Mouse (Mus musculus) adrenal gland, postnatal 4 days (tissue): ENCODE data around the gene Efemp1. TPM values are rescaled to one million over a fixed set of nuclear protein-coding genes. Genes with fewer than 3 reads are reported as not detected.

Experiments
- DNase-seq, 2 experiments: peaks; one replicate each; pipeline ENCODE4 v3.0.0; 2021 to 2022; ENCODE audit warnings: low spot score in 2 of 2, mixed read lengths in 2 of 2
- long read RNA-seq, 2 experiments: library from polyadenylated mRNA; stranded (forward); transcript quantifications; one replicate each; pipeline ENCODE4 v2.0.0; 2021
- total RNA-seq, 2 experiments: library from RNA; stranded (reverse); gene quantifications; 2 replicates each; pipeline ENCODE4 v1.2.3; 2021

Gene Efemp1
- 10 to 100 TPM; 14.4 to 15.4 TPM for total RNA-seq
- long read RNA-seq, experiment 1, partial matches to known transcripts: 4 of 10 reads
- long read RNA-seq, experiment 1, other reads (novel, unspliced or antisense): 3 of 10 reads
- long read RNA-seq, experiment 2, transcript Efemp1-201 (11 exons, 2,037 nt): major isoform, 13 of 14 reads
- long read RNA-seq, experiment 2, partial matches to known transcripts: 1 of 14 reads
- long read RNA-seq, experiment 2, other reads (novel, unspliced or antisense): 0 of 14 reads

GRCm38 (mm10) chr11:28853102-28853800 lies at the start of gene Efemp1:
Efemp1 (plus strand) TSS chr11:28853204.
- no peak for DNase-seq

DNA sequence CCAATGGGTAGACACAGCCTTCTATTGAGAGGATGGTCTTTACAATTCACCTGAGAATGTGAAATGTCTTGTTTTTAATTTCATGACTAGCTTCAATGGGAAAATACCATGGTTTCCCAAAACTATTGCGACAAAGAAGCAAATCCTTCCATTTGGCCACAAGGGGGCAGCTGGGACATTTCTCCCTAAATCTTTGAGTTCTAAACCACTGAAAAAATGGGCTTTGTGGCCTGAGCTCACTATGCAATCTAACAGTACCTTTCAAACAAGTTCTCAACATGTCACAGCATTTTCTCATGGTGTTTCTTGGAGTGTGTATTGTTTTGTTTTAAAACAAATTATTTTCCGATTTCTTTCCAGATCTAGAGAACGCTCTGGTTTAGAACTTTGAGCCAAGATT lies 44.3 kb upstream of the Efemp1 start:
- no peak for DNase-seq

GRCm38 (mm10) chr11:28811874-28812273 lies 41.1 kb upstream of the Efemp1 start:
- DNase-seq: no peak

GRCm38 (mm10) chr11:28812564-28812963 lies 40.4 kb upstream of the Efemp1 start:
- DNase-seq: no peak

DNA sequence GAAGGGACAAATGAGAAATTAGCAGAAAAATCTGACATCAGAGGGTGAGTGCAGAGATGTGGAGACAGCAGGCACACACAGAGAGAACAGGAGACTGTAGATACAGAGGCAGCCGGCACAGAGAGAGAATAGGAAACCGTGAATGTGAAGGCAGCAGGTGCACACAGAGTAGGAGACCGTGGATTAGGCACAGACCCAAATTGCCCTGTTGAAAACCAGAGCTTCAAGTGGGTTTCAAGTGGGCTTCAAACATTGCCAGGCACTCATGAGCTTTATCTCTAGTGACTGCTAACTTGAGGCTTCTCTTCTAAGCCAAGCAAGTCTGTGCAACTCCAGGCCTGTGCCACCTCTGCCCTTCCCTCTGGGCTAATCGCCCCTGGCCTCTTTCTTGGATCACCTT lies 35.6 kb upstream of the Efemp1 start:
- no peak for DNase-seq

- no peak for DNase-seq
Measured at GRCm38 (mm10) chr11:28826950-28827349, 26.1 kb upstream of the Efemp1 start.

DNA sequence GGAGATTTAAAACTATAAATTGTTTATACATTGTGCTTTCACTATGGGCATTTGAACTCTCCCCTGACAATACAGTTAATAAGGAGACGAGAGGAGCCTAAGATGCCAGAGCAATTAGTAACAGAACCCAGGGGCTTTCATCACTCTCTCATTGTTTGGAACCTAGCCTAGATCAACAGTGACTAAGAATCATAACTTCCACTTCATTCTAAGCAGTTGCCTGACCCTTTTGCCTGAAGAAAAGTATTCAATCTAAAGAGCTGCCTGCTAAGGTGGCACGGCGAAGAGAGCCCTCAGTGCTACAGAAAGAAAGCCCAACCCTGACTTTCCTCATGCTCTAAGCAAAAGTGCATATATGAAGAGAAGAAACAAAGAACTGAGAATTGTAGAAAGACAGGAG lies 19.2 kb upstream of the Efemp1 start:
- no peak for DNase-seq

DNA sequence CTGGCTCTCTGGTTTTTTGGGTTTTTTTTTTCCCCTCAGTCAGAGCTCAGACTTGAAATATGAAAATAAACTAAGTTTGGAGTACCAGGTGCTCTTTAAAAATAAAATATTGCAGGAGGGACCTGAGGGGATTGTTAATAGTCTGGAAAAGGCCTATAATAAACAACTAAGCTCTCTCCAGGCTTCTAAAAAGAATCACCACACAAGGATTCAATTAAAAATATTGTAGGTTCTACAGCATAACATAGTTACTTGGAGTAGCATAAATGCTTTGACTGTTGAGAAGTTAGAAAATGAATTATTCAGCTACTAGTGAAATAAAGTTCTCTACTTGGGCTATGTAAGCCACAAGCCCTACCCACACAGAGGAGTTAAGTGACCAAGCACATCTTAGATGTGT lies 17.9 kb upstream of the Efemp1 start:
- no peak for DNase-seq

- no peak for DNase-seq
Measured at GRCm38 (mm10) chr11:28849841-28850240, 3.2 kb upstream of the Efemp1 start.

GRCm38 (mm10) chr11:28851645-28852044 lies 1.4 kb upstream of the Efemp1 start:
- DNase-seq: no peak

DNA sequence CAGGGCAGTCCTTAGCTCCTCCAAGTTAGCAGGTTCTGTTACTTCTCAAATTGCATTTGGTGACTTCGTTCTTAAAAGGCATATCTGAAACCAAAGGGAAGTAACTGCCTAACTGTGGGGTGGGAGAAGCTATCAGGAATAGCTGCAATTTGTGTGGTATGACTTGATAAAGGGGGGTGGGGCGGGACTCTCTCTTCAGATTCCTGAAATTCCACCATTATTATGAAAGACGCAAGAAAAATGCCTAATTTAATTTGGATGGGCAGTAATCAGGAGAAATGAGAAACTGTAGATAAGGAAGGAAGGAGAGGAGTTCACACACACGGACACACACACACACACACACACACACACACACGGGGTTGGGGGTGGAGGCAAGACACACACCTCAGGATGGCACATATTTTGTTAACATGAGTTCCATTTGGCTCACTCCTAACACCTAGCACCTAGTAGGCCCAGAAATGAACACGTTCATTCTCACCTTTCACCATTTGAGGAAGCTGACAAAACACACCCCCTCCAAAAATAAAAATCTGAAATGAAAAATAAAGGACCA lies 564 bp upstream of the Efemp1 start:
- no peak for DNase-seq

DNA sequence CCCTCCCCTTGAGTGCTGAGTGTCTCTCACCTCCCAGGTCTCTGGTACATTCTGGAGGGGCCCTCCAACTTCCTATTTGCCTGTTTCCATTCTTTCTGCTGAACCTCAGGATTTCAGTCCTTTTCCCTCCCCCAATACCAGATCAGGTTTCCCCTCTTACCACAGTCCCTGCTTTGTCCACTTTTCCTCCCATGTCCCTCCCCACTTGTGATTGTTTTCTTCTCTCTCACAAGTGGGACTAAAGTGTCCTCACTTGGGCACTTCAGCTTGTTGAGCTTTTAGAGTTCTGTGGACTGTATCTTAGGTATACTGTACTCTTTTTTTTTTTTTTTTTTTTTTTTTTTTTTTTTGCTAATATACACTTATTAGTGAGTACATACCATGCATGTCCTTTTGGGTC lies 6.1 kb downstream of the Efemp1 start:
- no peak for DNase-seq

DNA sequence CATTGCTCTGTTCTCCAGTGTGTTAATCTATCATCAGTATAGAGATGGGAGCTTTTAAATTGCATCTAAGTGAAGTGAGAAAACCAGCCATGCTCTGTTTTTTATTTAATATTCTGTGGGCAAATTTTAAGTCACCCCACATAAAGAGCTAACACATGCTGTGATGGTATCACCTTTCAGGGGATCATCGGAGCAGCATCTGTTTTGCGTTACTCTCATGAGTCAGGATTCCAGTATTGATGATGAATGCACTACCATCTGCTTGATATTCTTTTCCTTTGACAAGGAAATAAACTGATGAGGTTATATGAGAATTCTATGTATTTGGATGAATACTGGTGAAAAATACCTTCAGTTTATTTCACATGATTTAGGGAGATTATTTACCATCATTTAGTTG lies 16.1 kb downstream of the Efemp1 start:
- no peak for DNase-seq

GRCm38 (mm10) chr11:28881381-28881976 lies 28.5 kb downstream of the Efemp1 start:
- DNase-seq: no peak

- DNase-seq: no peak
Measured at GRCm38 (mm10) chr11:28883106-28883505, 30.1 kb downstream of the Efemp1 start.

DNA sequence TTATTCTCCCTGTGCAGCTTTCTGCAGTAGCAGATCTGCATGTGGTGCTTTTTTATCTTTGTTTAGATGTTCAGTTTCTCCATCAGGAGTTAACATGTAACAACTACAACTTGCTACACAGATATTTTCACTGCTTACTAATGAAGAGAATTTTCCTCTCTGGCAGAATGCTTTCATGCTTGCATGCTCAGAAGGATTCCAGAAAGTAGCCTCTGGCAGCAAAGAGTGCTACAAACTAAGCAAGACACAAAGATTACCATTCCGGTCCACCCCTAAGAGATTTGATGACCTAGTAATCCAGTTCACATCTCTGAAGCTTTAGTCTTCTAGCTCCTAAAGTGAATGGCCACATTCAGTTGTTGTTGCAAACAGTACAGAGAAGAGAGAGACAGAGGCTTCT lies 36.5 kb downstream of the Efemp1 start:
- DNase-seq: no peak

DNA sequence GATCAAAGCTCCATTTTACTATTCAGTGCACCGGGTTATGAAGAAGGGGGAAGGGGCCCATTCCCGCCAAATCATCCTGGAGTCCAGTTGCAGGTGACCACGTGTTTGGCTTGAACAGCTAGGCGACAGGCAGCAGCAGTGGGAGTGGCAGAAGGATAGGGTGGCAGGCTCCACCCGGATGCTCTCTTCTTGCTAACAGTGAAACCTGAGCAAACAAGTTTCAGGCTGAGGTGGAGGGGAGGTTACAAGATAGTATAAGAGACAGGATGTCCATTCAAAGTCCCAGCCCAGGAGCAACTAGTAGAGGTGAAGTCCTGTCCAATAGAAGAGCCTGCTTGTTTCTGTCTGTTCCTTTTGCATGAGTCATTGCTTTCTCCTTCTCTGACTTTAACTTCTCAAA lies 38.5 kb downstream of the Efemp1 start:
- no peak for DNase-seq

- no peak for DNase-seq
Measured at GRCm38 (mm10) chr11:28899420-28899819, 46.4 kb downstream of the Efemp1 start.

- no peak for DNase-seq
Measured at GRCm38 (mm10) chr11:28904596-28904995, 51.6 kb downstream of the Efemp1 start.

GRCm38 (mm10) chr11:28906288-28906687 lies 53.3 kb downstream of the Efemp1 start:
- no peak for DNase-seq

DNA sequence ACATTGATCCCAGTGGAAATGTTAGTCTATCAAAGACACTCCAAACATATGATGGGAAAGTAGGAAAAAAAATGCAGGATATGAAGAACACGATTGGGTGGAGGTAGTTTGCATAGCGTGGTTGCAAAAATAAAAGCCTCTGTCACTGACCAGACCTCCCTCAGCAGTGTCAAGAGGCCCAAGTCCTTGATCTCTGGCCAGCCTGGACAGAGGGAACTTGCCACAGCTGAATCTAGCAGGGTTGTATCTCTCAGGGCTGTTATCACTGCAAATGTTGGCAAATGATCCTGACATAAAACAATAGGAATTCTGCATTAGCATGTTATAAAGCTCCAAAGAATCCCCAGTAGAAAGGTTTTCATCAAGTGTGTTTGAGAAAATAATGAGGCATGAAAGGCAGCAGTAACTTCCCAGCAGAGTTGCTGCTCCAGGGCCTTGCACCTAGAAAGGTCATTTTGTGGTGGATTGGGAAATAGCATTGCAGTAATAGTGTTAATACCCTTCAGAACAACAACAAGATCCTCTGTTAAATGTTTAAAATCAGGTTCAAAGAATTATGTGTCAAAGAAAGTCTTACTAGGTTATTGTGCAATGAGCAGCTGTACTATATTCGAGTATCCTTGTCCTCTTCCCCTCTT lies 56.0 kb downstream of the Efemp1 start:
- DNase-seq: no peak
